ENCODE assay signal across 18 mouse cellular contexts in the genomic region with DNA sequence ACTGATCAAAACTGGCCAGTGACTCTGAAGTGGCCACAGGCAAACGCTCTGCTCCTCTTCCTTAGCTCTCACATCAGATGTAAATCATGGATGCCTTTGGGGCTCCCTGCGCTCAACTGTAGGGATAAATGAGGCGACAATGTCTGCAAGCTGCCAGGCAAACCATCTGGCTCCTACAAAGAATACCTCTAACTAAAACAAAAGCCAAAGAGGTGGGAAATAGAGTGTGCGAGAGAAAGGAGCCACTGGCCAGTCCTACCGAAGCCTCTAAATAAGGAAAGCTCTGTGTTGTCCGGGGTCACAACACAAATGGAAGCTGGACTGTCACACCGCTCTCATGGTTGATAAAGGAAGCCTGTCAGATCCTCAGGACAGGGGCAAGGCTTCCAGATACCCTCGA. TPM values are rescaled to one million over a fixed set of nuclear protein-coding genes. Genes with fewer than 3 reads are reported as not detected.
DNase-seq lines count a peak whose midpoint lies in the region; ATAC-seq lines count a peak whose summit lies in the region.
"Had no signal": no experiment of that assay in that cellular context is flagged by ENCODE, and none has a peak within 500 bp of the region (broad histone marks: within the 10 kb centered on the region; RNA-seq: fewer than 3 reads in every experiment).

No protein-coding gene starts in this region.

- no peaks in the 10 kb centered on the region for H3K9me3 ChIP-seq in limb, embryonic 12.5 days
- H3K9me3 ChIP-seq in limb, embryonic 10.5 days (replicated peaks) = no peaks in the 10 kb centered on the region
- no peaks in the 10 kb centered on the region for H3K9me3 ChIP-seq in forebrain, embryonic 14.5 days (replicated peaks; ENCODE audit: control insufficient read depth, low read length)
- H3K9me3 ChIP-seq in neural tube, embryonic 13.5 days = no peaks in the 10 kb centered on the region
- H3K9me3 ChIP-seq in heart, embryonic 11.5 days (replicated peaks; ENCODE audit: control insufficient read depth, low read length) = no peaks in the 10 kb centered on the region
- H3K9me3 ChIP-seq: embryonic facial prominence, embryonic 13.5 days; liver, embryonic 13.5 days had no signal

- no peaks in the 10 kb centered on the region for H3K27me3 ChIP-seq in limb, embryonic 12.5 days
- H3K27me3 ChIP-seq in limb, embryonic 10.5 days (ENCODE audit: low read depth, poor library complexity, severe bottlenecking) = no peaks in the 10 kb centered on the region
- no peaks in the 10 kb centered on the region for H3K27me3 ChIP-seq in forebrain, embryonic 14.5 days (replicated peaks; ENCODE audit: control insufficient read depth, insufficient read depth, low read length)
- no peaks in the 10 kb centered on the region for H3K27me3 ChIP-seq in neural tube, embryonic 13.5 days
- no peaks in the 10 kb centered on the region for H3K27me3 ChIP-seq in heart, embryonic 11.5 days (ENCODE audit: control insufficient read depth, insufficient read depth, low read length)
- H3K27me3 ChIP-seq: embryonic facial prominence, embryonic 13.5 days; liver, embryonic 13.5 days; Patski had no signal

- H3K4me1 ChIP-seq in limb, embryonic 12.5 days (replicated peaks) = peaks cover 41% of the 10 kb centered on the region
- H3K4me1 ChIP-seq in limb, embryonic 10.5 days = peaks cover 6% of the 10 kb centered on the region; the same call in 1 of the 2 replicates
- peaks cover 18% of the 10 kb centered on the region for H3K4me1 ChIP-seq in forebrain, embryonic 14.5 days (ENCODE audit: control insufficient read depth, insufficient read depth, low read length)
- peaks cover 42% of the 10 kb centered on the region for H3K4me1 ChIP-seq in neural tube, embryonic 13.5 days (replicated peaks)
- H3K4me1 ChIP-seq in heart, embryonic 11.5 days (ENCODE audit: control insufficient read depth, insufficient read depth, low read length) = no peaks in the 10 kb centered on the region
- H3K4me1 ChIP-seq: liver, embryonic 13.5 days had no signal

- WGBS in limb, embryonic 12.5 days = 66% methylated on average over 8 of the region's 8 CpGs
- 80% methylated on average over 8 of the region's 8 CpGs for WGBS in limb, embryonic 10.5 days
- 48% methylated on average over 8 of the region's 8 CpGs for WGBS in forebrain, embryonic 14.5 days
- WGBS in neural tube, embryonic 13.5 days = 29% methylated on average over 8 of the region's 8 CpGs
- 68% methylated on average over 8 of the region's 8 CpGs for WGBS in heart, embryonic 11.5 days (ENCODE audit: insufficient replicate concordance)

- H3K27ac ChIP-seq in limb, embryonic 12.5 days = peak overlapping the region; percentile 68
- H3K27ac ChIP-seq in limb, embryonic 10.5 days = no peak overlapping the region; the same call in 1 of the 2 replicates
- peak overlapping the region; percentile 71 for H3K27ac ChIP-seq in forebrain, embryonic 14.5 days (ENCODE audit: low read depth, low read length)
- H3K27ac ChIP-seq in neural tube, embryonic 13.5 days (replicated peaks) = peak overlapping the region; percentile 88
- no peak overlapping the region for H3K27ac ChIP-seq in heart, embryonic 11.5 days (ENCODE audit: low read depth, low read length)
- H3K27ac ChIP-seq: liver, embryonic 13.5 days had no signal

- DNase-seq in limb, embryonic 10.5 days (ENCODE audit: low spot score) = no peak
- DNase-seq in cerebellum, adult 8-10 months = peak; percentile 23
- DNase-seq in forebrain, embryonic 14.5 days (ENCODE audit: low spot score) = peak; percentile 71
- DNase-seq in adrenal gland, adult 18-20 months (ENCODE audit: low spot score in 2 of 2) = no peak
- no peak for DNase-seq in natural killer cell, adult 2 months (ENCODE audit: low spot score in 2 of 2)
- DNase-seq: heart, adult 11 months; heart, postnatal 10 days; kidney, adult 11 months; liver, embryonic 13.5 days; lung, postnatal 4 days; thymus, adult 2 months had no signal

- ATAC-seq in limb, embryonic 12.5 days (ENCODE audit: insufficient number of reproducible peaks, insufficient read depth, low FRiP score, low TSS enrichment, low read depth) = no peak
- peak; percentile 83 for ATAC-seq in forebrain, embryonic 14.5 days
- peak; percentile 55; the same call in 1 of the 2 replicates for ATAC-seq in neural tube, embryonic 13.5 days (ENCODE audit: low read depth)
- no peak for ATAC-seq in heart, embryonic 11.5 days (replicated peaks; ENCODE audit: insufficient number of reproducible peaks, low FRiP score, low TSS enrichment)
- ATAC-seq: midbrain, embryonic 16.5 days; Patski had no signal

- H3K36me3 ChIP-seq in limb, embryonic 12.5 days = peaks cover 40% of the 10 kb centered on the region
- H3K36me3 ChIP-seq in limb, embryonic 10.5 days = peaks cover 66% of the 10 kb centered on the region
- H3K36me3 ChIP-seq in forebrain, embryonic 14.5 days (ENCODE audit: control insufficient read depth, insufficient read depth, low read length) = peaks cover 24% of the 10 kb centered on the region
- H3K36me3 ChIP-seq in neural tube, embryonic 13.5 days = peaks cover 29% of the 10 kb centered on the region
- peaks cover 21% of the 10 kb centered on the region; the same call in 1 of the 2 replicates for H3K36me3 ChIP-seq in heart, embryonic 11.5 days (ENCODE audit: control insufficient read depth, insufficient read depth, low read length)

- no peak overlapping the region for H3K4me2 ChIP-seq in limb, embryonic 12.5 days
- no peak overlapping the region for H3K4me2 ChIP-seq in forebrain, embryonic 14.5 days (ENCODE audit: low read length)
- H3K4me2 ChIP-seq in neural tube, embryonic 13.5 days = no peak overlapping the region
- H3K4me2 ChIP-seq in heart, embryonic 11.5 days = no peak overlapping the region
- H3K4me2 ChIP-seq: embryonic facial prominence, embryonic 13.5 days; liver, embryonic 13.5 days had no signal

- H3K4me3 ChIP-seq in limb, embryonic 12.5 days (replicated peaks) = no peak overlapping the region
- H3K4me3 ChIP-seq in limb, embryonic 10.5 days = no peak overlapping the region
- no peak overlapping the region for H3K4me3 ChIP-seq in forebrain, embryonic 14.5 days (ENCODE audit: low read depth, low read length)
- H3K4me3 ChIP-seq in neural tube, embryonic 13.5 days = no peak overlapping the region
- H3K4me3 ChIP-seq in heart, embryonic 11.5 days (ENCODE audit: low read depth, low read length) = no peak overlapping the region
- H3K4me3 ChIP-seq: embryonic facial prominence, embryonic 13.5 days; liver, embryonic 13.5 days had no signal

- H3K9ac ChIP-seq in limb, embryonic 12.5 days (replicated peaks) = no peak overlapping the region
- 0 out of 2 replicates have a peak overlapping the region, but pooled peaks have one; percentile 8 for H3K9ac ChIP-seq in forebrain, embryonic 14.5 days (ENCODE audit: low read length)
- 0 out of 2 replicates have a peak overlapping the region, but pooled peaks have one; percentile 43 for H3K9ac ChIP-seq in neural tube, embryonic 13.5 days
- no peak overlapping the region for H3K9ac ChIP-seq in heart, embryonic 11.5 days (ENCODE audit: low read depth, low read length)
- H3K9ac ChIP-seq: embryonic facial prominence, embryonic 13.5 days; liver, embryonic 13.5 days had no signal

RNA-seq across cellular contexts. Expression of gene Fam83c, which starts 37.8 kb away (rescaled TPM):
- polyA plus RNA-seq in limb, embryonic 12.5 days (2016; fragmentation: Nextera tagmentation; extraction: Ambion mirVana) = 0.28 and 0.31 TPM in 2 replicates
- 0.31 and 0.39 TPM in 2 replicates for polyA plus RNA-seq in limb, embryonic 10.5 days (2016; fragmentation: Nextera tagmentation; extraction: Ambion mirVana)
- polyA plus RNA-seq in forebrain, embryonic 14.5 days (2014; fragmentation: Nextera tagmentation; extraction: Ambion mirVana) = 0.13 and 0.23 TPM in 2 replicates
- 0.56 and 0.63 TPM in 2 replicates for polyA plus RNA-seq in neural tube, embryonic 13.5 days (2015; fragmentation: Nextera tagmentation; extraction: Ambion mirVana)
- 0.06 and 0.15 TPM in 2 replicates for polyA plus RNA-seq in heart, embryonic 11.5 days (2014; fragmentation: Nextera tagmentation; extraction: Ambion mirVana)
- total RNA-seq in adrenal gland, adult 18-20 months (2021) = not detected
- total RNA-seq: heart, postnatal 10 days had no signal
- polyA plus RNA-seq: spleen, adult 2 months had no signal

RNA-seq across cellular contexts. Expression of gene Eif6, which starts 45.8 kb away (rescaled TPM):
- polyA plus RNA-seq in limb, embryonic 12.5 days (2016; fragmentation: Nextera tagmentation; extraction: Ambion mirVana) = 180 and 186 TPM in 2 replicates
- 250 and 301 TPM in 2 replicates for polyA plus RNA-seq in limb, embryonic 10.5 days (2016; fragmentation: Nextera tagmentation; extraction: Ambion mirVana)
- polyA plus RNA-seq in forebrain, embryonic 14.5 days (2014; fragmentation: Nextera tagmentation; extraction: Ambion mirVana) = 159 and 172 TPM in 2 replicates
- polyA plus RNA-seq in neural tube, embryonic 13.5 days (2015; fragmentation: Nextera tagmentation; extraction: Ambion mirVana) = 156 and 170 TPM in 2 replicates
- polyA plus RNA-seq in heart, embryonic 11.5 days (2014; fragmentation: Nextera tagmentation; extraction: Ambion mirVana) = 138 and 148 TPM in 2 replicates
- total RNA-seq in adrenal gland, adult 18-20 months (2021) = 100 to 1,000 TPM; 131 to 138 TPM

RNA-seq across cellular contexts. Expression of gene BC029722, which starts 53.3 kb away (rescaled TPM):
- 13.0 and 13.5 TPM in 2 replicates for polyA plus RNA-seq in limb, embryonic 12.5 days (2016; fragmentation: Nextera tagmentation; extraction: Ambion mirVana)
- 8.0 and 8.2 TPM in 2 replicates for polyA plus RNA-seq in limb, embryonic 10.5 days (2016; fragmentation: Nextera tagmentation; extraction: Ambion mirVana)
- polyA plus RNA-seq in forebrain, embryonic 14.5 days (2014; fragmentation: Nextera tagmentation; extraction: Ambion mirVana) = 21.9 and 24.0 TPM in 2 replicates
- 24.1 and 28.7 TPM in 2 replicates for polyA plus RNA-seq in neural tube, embryonic 13.5 days (2015; fragmentation: Nextera tagmentation; extraction: Ambion mirVana)
- polyA plus RNA-seq in heart, embryonic 11.5 days (2014; fragmentation: Nextera tagmentation; extraction: Ambion mirVana) = 5.6 and 5.7 TPM in 2 replicates
- total RNA-seq in adrenal gland, adult 18-20 months (2021) = 100 to 1,000 TPM; 171 to 240 TPM

RNA-seq across cellular contexts. Expression of gene Uqcc1, which starts 57.6 kb away (rescaled TPM):
- polyA plus RNA-seq in limb, embryonic 12.5 days (2016; fragmentation: Nextera tagmentation; extraction: Ambion mirVana) = 64.8 and 66.9 TPM in 2 replicates
- 78.6 and 83.1 TPM in 2 replicates for polyA plus RNA-seq in limb, embryonic 10.5 days (2016; fragmentation: Nextera tagmentation; extraction: Ambion mirVana)
- 67.4 and 83.4 TPM in 2 replicates for polyA plus RNA-seq in forebrain, embryonic 14.5 days (2014; fragmentation: Nextera tagmentation; extraction: Ambion mirVana)
- 69.7 and 73.1 TPM in 2 replicates for polyA plus RNA-seq in neural tube, embryonic 13.5 days (2015; fragmentation: Nextera tagmentation; extraction: Ambion mirVana)
- 86.7 and 118 TPM in 2 replicates for polyA plus RNA-seq in heart, embryonic 11.5 days (2014; fragmentation: Nextera tagmentation; extraction: Ambion mirVana)
- total RNA-seq in adrenal gland, adult 18-20 months (2021) = 100 to 1,000 TPM; 122 to 139 TPM

Comparison
In these comparisons a context has a peak if more than half of its experiments do, and no peak if none do; other contexts are left out.
1. H3K27ac ChIP-seq: peak in limb, embryonic 12.5 days (single experiment), forebrain, embryonic 14.5 days (single experiment) and neural tube, embryonic 13.5 days (single experiment); none in limb, embryonic 10.5 days (single experiment) and heart, embryonic 11.5 days (single experiment).
2. ATAC-seq: peak in forebrain, embryonic 14.5 days (single experiment) and neural tube, embryonic 13.5 days (single experiment); none in limb, embryonic 12.5 days (single experiment) and heart, embryonic 11.5 days (single experiment).
3. H3K9ac ChIP-seq: peak in forebrain, embryonic 14.5 days (single experiment) and neural tube, embryonic 13.5 days (single experiment); none in limb, embryonic 12.5 days (single experiment) and heart, embryonic 11.5 days (single experiment).
4. DNase-seq: peak in cerebellum, adult 8-10 months (single experiment) and forebrain, embryonic 14.5 days (single experiment); none in limb, embryonic 10.5 days (single experiment), adrenal gland, adult 18-20 months (0 of 2) and natural killer cell, adult 2 months (0 of 2).